10 mouse cellular contexts compared by ENCODE assay signal in the genomic region with DNA sequence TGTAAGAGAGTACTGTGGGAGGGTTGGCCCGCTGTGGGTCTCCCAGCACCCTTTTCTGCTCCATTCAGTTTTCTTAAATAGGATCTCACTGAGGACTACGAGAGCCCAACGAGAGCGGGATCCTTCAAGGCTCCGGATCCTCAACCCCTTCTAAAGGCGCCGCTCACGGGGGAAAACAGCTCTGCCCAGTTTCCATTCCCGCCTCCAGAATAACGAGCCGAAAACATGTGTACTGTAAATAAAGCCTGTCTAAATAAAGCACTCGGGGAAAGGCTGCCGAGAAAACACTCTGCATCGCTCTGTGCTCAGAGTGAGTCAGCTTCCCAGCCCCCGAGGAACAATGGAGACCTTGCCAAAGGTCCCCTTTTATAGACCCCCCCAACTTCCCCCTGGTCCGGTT.
DNase-seq lines count a peak whose midpoint lies in the region; ATAC-seq and TF ChIP-seq lines count a peak whose summit lies in the region.
"Had no signal": no experiment of that assay in that cellular context is flagged by ENCODE, and none has a peak within 500 bp of the region (broad histone marks: within the 10 kb centered on the region; RNA-seq: fewer than 3 reads in every experiment).

No protein-coding gene starts in this region.

- H3K9ac ChIP-seq in kidney, embryonic 16.5 days (replicated peaks; ENCODE audit: low read length): no peak overlapping the region
- no peak overlapping the region for H3K9ac ChIP-seq in heart, embryonic 15.5 days
- no peak overlapping the region for H3K9ac ChIP-seq in lung, embryonic 16.5 days (ENCODE audit: low read length)

- no peak overlapping the region for H3K4me3 ChIP-seq in kidney, adult 2 months (ENCODE audit: insufficient read depth, low read depth, low read length)
- H3K4me3 ChIP-seq in kidney, embryonic 16.5 days (ENCODE audit: low read length): no peak overlapping the region
- no peak overlapping the region for H3K4me3 ChIP-seq in brown adipose tissue, adult 24 weeks (ENCODE audit: insufficient read depth, low read depth, low read length)
- no peak overlapping the region for H3K4me3 ChIP-seq in heart, embryonic 15.5 days
- no peak overlapping the region for H3K4me3 ChIP-seq in lung, embryonic 16.5 days (ENCODE audit: low read length)

- no peak for TF ChIP-seq CTCF in kidney, adult 2 months (conservative IDR thresholded peaks at IDR 0.05; ENCODE audit: insufficient read depth, insufficient read length, low read depth, low read length)

- H3K4me1 ChIP-seq in kidney, adult 2 months (ENCODE audit: control insufficient read depth, insufficient read depth, low read length): no peaks in the 10 kb centered on the region
- peaks cover 36% of the 10 kb centered on the region for H3K4me1 ChIP-seq in kidney, embryonic 16.5 days (ENCODE audit: insufficient read depth, low read length)
- H3K4me1 ChIP-seq in brown adipose tissue, adult 24 weeks (ENCODE audit: control insufficient read depth, insufficient read depth, insufficient read length, low read length): peaks cover 12% of the 10 kb centered on the region
- H3K4me1 ChIP-seq in heart, embryonic 15.5 days (replicated peaks): peaks cover 31% of the 10 kb centered on the region
- H3K4me1 ChIP-seq in lung, embryonic 16.5 days (replicated peaks; ENCODE audit: control insufficient read depth, insufficient read depth, low read length): peaks cover 35% of the 10 kb centered on the region

- H3K4me2 ChIP-seq in kidney, embryonic 16.5 days (replicated peaks; ENCODE audit: low read depth, low read length): no peak overlapping the region
- H3K4me2 ChIP-seq in heart, embryonic 15.5 days: no peak overlapping the region
- H3K4me2 ChIP-seq in lung, embryonic 16.5 days (ENCODE audit: low read depth, low read length): peak overlapping the region; percentile 17; the same call in 1 of the 2 replicates

- no peaks in the 10 kb centered on the region for H3K36me3 ChIP-seq in kidney, adult 2 months (ENCODE audit: control insufficient read depth, insufficient read depth, low read length)
- no peaks in the 10 kb centered on the region for H3K36me3 ChIP-seq in kidney, embryonic 16.5 days (ENCODE audit: insufficient read depth, low read length)
- no peaks in the 10 kb centered on the region for H3K36me3 ChIP-seq in heart, embryonic 15.5 days
- no peaks in the 10 kb centered on the region for H3K36me3 ChIP-seq in lung, embryonic 16.5 days (ENCODE audit: control insufficient read depth, insufficient read depth, low read length)

- 61% methylated on average over 16 of the region's 16 CpGs for WGBS in kidney, adult 2 months
- 17% methylated on average over 16 of the region's 16 CpGs for WGBS in kidney, embryonic 16.5 days
- WGBS in heart, embryonic 15.5 days: 26% methylated on average over 16 of the region's 16 CpGs
- 11% methylated on average over 16 of the region's 16 CpGs for WGBS in lung, embryonic 16.5 days

- DNase-seq in kidney, adult 2 months: peak; percentile 17
- DNase-seq in frontal cortex, postnatal 10 days (ENCODE audit: low spot score in 2 of 2): no peak
- no peak for DNase-seq in cerebellum, adult 8-10 months
- DNase-seq in gastrocnemius, postnatal 10 days: no peak
- DNase-seq: right cerebral cortex, postnatal 25 days had no signal

- no peaks in the 10 kb centered on the region for H3K27me3 ChIP-seq in kidney, adult 2 months (replicated peaks; ENCODE audit: control insufficient read depth, insufficient read depth, low read length)
- H3K27me3 ChIP-seq in kidney, embryonic 16.5 days (ENCODE audit: insufficient read depth, low read length): peaks cover 84% of the 10 kb centered on the region
- peaks cover 56% of the 10 kb centered on the region for H3K27me3 ChIP-seq in heart, embryonic 15.5 days
- peaks cover 32% of the 10 kb centered on the region for H3K27me3 ChIP-seq in lung, embryonic 16.5 days (ENCODE audit: control insufficient read depth, insufficient read depth, low read depth, low read length)

- H3K27ac ChIP-seq in kidney, adult 2 months (ENCODE audit: insufficient read depth, low read depth, low read length): no peak overlapping the region
- H3K27ac ChIP-seq in kidney, embryonic 16.5 days (ENCODE audit: low read length): no peak overlapping the region
- H3K27ac ChIP-seq in brown adipose tissue, adult 24 weeks (replicated peaks; ENCODE audit: low read depth, low read length): peak overlapping the region; percentile 95
- peak overlapping the region; percentile 16; the same call in 1 of the 2 replicates for H3K27ac ChIP-seq in heart, embryonic 15.5 days
- H3K27ac ChIP-seq in lung, embryonic 16.5 days (ENCODE audit: low read length): peak overlapping the region; percentile 84

- ATAC-seq in kidney, embryonic 16.5 days (ENCODE audit: low FRiP score, low TSS enrichment): no peak
- ATAC-seq in heart, embryonic 15.5 days (replicated peaks; ENCODE audit: insufficient number of reproducible peaks, insufficient read depth, low FRiP score, low read depth): no peak
- ATAC-seq in lung, embryonic 16.5 days (ENCODE audit: low read depth): no peak
- ATAC-seq: intestine, postnatal 0 days had no signal

- no peaks in the 10 kb centered on the region for H3K9me3 ChIP-seq in kidney, embryonic 16.5 days (ENCODE audit: low read length)
- H3K9me3 ChIP-seq in heart, embryonic 15.5 days (replicated peaks): no peaks in the 10 kb centered on the region
- no peaks in the 10 kb centered on the region for H3K9me3 ChIP-seq in lung, embryonic 16.5 days (ENCODE audit: control insufficient read depth, low read length)

- no peak for TF ChIP-seq POLR2A in kidney, adult 2 months (IDR thresholded peaks at IDR 0.05; ENCODE audit: low read depth, low read length)

Comparison
In these comparisons a context has a peak if more than half of its experiments do, and no peak if none do; other contexts are left out.
1. H3K27ac ChIP-seq: peak in brown adipose tissue, adult 24 weeks (single experiment), heart, embryonic 15.5 days (single experiment) and lung, embryonic 16.5 days (single experiment); none in kidney, adult 2 months (single experiment) and kidney, embryonic 16.5 days (single experiment).